Mouse (Mus musculus) midbrain, embryonic 14.5 days (tissue): ENCODE measurements at regions not wholly inside any gene's neighbourhood (a gene's known extent, or its start where the extent isn't known, plus 50 kb on each side); places are given as distances from the start of the nearest gene placed in this dataset.

Source experiments
- ATAC-seq: fragments of 200-750 bp; cut with Nextera tagmentation; 2 replicates; pipeline ENCODE4 v1.8.0; 2017; ENCODE audit warnings: moderate number of reproducible peaks, moderate library complexity; ENCODE audit not compliant: low FRiP score, low TSS enrichment
- DNase-seq: peaks from one replicate; pipeline ENCODE4 v3.0.0-alpha.2; 2015
- H3K27ac ChIP-seq: fragments of 300-500 bp; sonication (generic); replicated peaks from 2 replicates; pipeline ENCODE4 v1.5.1; 2014; ENCODE audit warnings: mild to moderate bottlenecking, low read depth, low read length, moderate library complexity
- H3K27me3 ChIP-seq: fragments of 300-500 bp; sonication (generic); 2 replicates; pipeline ENCODE4 v1.6.1; 2014; ENCODE audit warnings: low read length, control low read depth, mixed read lengths; ENCODE audit not compliant: control insufficient read depth, insufficient read depth
- H3K36me3 ChIP-seq: fragments of 300-500 bp; sonication (generic); 2 replicates; pipeline ENCODE4 v1.6.1; 2014; ENCODE audit warnings: low read length, control low read depth; ENCODE audit not compliant: control insufficient read depth, insufficient read depth
- H3K4me1 ChIP-seq: fragments of 300-500 bp; sonication (generic); 2 replicates; pipeline ENCODE4 v1.6.1; 2014; ENCODE audit warnings: mild to moderate bottlenecking, antibody characterized with exemption, low read length, control low read depth; ENCODE audit not compliant: control insufficient read depth, insufficient read depth
- H3K4me2 ChIP-seq: fragments of 300-500 bp; sonication (generic); 2 replicates; pipeline ENCODE4 v1.6.1; 2014; ENCODE audit warnings: mild to moderate bottlenecking, low read length, moderate library complexity
- H3K4me3 ChIP-seq: fragments of 300-500 bp; sonication (generic); replicated peaks from 2 replicates; pipeline ENCODE4 v1.5.1; 2014; ENCODE audit warnings: low read depth, low read length
- H3K9ac ChIP-seq: fragments of 300-500 bp; sonication (generic); replicated peaks from 2 replicates; pipeline ENCODE4 v1.6.1; 2014; ENCODE audit warnings: mild to moderate bottlenecking, low read length, moderate library complexity
- H3K9me3 ChIP-seq: fragments of 300-500 bp; sonication (generic); 2 replicates; pipeline ENCODE4 v1.6.1; 2016; ENCODE audit warnings: low read length, control low read depth, mixed read lengths; ENCODE audit not compliant: control insufficient read depth
- WGBS: fragments of 180-500 bp; shearing (Covaris S2); extraction: QIAGEN DNeasy Blood & Tissue Kit; methylation state at CpG from one replicate; pipeline ENCODE4 v1.1.7; 2014; 5-methylcytosine and 5-hydroxymethylcytosine counted together

DNA sequence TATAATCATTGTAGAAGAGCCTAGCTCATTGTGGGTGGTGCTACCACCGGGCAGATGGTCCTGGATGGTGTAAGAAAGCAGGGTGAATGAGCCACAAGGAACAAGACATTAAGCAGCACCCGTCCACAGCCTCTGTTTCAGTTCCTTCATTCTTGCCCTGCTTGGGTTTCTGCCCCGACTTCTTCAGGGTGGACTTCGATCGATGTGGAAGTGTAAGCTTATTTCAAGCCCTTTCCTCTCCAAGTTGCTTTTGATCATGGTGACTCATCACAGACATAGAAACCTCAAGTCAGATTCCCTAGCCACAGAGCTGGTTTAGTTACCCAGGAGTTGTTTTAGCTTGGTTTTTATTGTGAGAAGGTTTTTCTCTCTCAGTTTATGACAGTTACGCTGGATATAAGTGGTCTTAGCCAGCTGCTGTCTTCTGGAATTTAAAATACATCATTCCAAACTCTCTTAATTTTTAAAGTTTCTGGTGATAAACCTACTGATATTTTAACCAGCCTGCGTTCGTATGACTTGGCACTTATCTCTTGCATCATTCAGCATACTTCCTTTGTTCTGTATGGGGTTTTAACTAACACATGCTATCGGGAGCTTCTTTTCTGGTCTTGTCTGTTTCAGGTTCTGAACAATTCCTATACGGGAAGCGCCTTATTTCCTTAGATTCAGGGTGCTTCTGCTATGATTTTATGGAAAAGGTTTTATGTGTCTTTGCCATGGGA, 255.6 kb downstream of the Gpat3 start:
- 90% methylated on average over 11 of the region's 11 CpGs for WGBS
- Histone ChIP-seq H3K27me3 (no peaks in the 10 kb centered on the region), H3K4me1 (no peaks in the 10 kb centered on the region), H3K9me3 (no peaks in the 10 kb centered on the region), H3K9ac (no peak overlapping the region), H3K4me3 (no peak overlapping the region), H3K27ac (no peak overlapping the region), H3K4me2 (no peak overlapping the region), H3K36me3 (no peaks in the 10 kb centered on the region)
- DNase-seq (no peak), ATAC-seq (no peak)

DNA sequence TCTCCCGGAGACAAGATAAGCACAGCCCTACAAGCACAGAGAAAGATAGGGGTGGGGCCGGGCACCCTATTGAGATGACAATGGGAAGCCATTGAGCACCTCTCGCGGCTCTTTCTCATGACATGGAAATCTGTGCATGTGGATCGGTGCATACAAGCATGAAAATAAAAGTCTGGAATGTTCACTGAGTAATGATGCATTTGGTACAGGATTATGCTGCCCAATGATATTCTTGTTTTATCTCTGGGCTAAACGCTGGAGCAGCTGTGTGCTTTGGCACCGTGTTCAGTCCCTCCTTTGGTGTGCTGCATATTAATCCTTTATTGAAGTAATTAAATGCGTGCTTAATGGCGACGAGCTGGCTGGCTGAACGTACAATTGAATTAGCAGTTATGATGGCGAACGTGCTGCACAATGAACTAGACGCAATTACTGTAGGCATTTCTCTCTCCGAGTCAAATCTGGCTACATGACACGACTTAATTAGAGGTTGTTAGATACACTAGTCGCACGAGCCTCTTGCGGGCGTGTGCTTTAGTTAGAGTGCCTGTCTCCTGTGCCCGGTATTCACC, 245.6 kb downstream of the Gpat3 start:
- no peak overlapping the region for H3K4me3 ChIP-seq

DNA sequence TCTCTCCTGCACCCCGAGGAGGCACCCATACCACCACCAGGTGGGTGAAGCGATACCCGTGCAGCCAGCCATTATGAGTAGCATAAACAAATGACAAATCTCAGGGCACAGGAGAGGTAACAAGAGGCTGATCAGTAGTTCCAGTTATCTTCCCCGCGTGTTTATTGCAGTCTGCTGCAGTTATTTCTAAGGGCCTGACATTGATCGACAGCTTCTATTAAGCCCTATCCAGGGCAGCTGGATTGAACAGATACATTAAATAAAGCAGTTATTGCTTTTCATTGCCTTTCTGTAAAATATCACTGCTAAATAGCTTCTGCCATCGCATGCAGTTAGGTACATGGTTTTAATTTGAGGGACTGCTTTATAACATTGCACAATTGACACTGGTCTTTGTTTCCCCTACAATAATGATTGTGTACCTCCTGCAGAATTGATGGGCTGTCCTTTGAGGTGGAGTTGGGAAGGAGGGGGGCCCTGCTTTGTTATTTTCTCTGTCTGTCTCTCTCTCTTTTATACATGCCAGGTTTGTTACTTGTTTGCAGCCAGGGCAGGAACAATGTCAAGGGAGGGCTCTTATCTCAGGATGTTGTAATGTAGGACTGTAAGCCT, 245.0 kb downstream of the Gpat3 start:
- Histone ChIP-seq H3K4me2 (peak overlapping the region; percentile 26), H3K4me3 (no peak overlapping the region), H3K36me3 (no peaks in the 10 kb centered on the region), H3K9ac (no peak overlapping the region), H3K27me3 (no peaks in the 10 kb centered on the region), H3K27ac (peak overlapping the region; percentile 71), H3K4me1 (peaks cover 6% of the 10 kb centered on the region), H3K9me3 (no peaks in the 10 kb centered on the region)
- peak; percentile 27 for DNase-seq
- 71% methylated on average over 7 of the region's 7 CpGs for WGBS
- ATAC-seq: no peak; the same call in 1 of the 2 replicates

More for the DNA sequence above, 245.6 kb downstream of the Gpat3 start:
- H3K4me2 ChIP-seq: peak overlapping the region; percentile 26
- H3K36me3 ChIP-seq: no peaks in the 10 kb centered on the region
- H3K9me3 ChIP-seq: no peaks in the 10 kb centered on the region
- ATAC-seq: peak; percentile 72
- no peak overlapping the region for H3K9ac ChIP-seq
- 47% methylated on average over 21 of the region's 21 CpGs for WGBS
- H3K27me3 ChIP-seq: no peaks in the 10 kb centered on the region
- H3K4me1 ChIP-seq: peaks cover 6% of the 10 kb centered on the region
- peak overlapping the region; percentile 71 for H3K27ac ChIP-seq
- DNase-seq: peak; percentile 72

DNA sequence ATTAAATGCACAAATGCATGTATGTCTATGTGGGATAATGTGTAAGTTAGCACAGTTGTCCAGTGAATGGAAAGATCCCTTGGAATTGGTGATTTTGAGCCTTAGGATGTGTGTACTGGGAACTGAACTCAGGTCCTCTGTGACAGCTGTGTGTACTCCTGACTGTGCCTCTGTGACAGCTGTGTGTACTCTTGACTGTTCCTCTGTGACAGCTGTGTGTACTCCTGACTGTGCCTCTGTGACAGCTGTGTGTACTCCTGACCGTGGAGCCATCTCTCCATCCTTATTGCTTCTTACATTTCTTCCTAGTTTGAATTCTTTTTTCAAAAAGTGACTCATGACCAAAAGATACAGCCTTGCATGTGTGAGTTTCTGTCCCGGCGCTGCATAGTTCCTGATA, 239.7 kb downstream of the Gpat3 start:
- H3K9me3 ChIP-seq: no peaks in the 10 kb centered on the region
- H3K27ac ChIP-seq: no peak overlapping the region
- H3K4me2 ChIP-seq: no peak overlapping the region
- ATAC-seq (no peak), DNase-seq (no peak)
- no peaks in the 10 kb centered on the region for H3K27me3 ChIP-seq
- WGBS: 93% methylated on average over 3 of the region's 3 CpGs
- H3K36me3 ChIP-seq: no peaks in the 10 kb centered on the region
- H3K9ac ChIP-seq: no peak overlapping the region
- H3K4me3 ChIP-seq: no peak overlapping the region
- H3K4me1 ChIP-seq: no peaks in the 10 kb centered on the region; the same call in 1 of the 2 replicates

DNA sequence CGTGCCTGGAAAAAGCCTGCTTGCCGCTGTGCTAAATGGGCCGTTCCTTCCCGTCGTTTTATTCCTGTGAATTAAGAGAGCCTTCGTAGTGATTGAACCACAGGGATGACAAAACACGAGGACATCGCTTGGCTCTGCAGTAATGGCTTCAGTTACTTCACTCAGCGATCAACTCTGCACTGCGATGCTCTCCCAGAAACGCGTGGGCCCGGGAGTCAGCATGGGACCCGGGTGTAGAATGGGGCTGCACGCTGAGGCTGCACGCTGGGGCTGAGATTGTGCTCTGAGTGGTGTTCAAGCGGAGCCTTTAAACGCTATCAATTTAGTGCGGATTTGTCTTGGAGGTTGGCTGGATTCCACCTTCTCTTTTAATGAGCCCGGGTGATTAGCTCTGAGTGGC, 237.1 kb downstream of the Gpat3 start:
- no peak overlapping the region for H3K9ac ChIP-seq
- WGBS: 80% methylated on average over 20 of the region's 20 CpGs
- DNase-seq: peak; percentile 17
- H3K9me3 ChIP-seq: no peaks in the 10 kb centered on the region
- no peak for ATAC-seq
- no peak overlapping the region for H3K4me2 ChIP-seq
- H3K36me3 ChIP-seq: no peaks in the 10 kb centered on the region
- H3K27ac ChIP-seq: no peak overlapping the region
- no peak overlapping the region for H3K4me3 ChIP-seq
- no peaks in the 10 kb centered on the region for H3K27me3 ChIP-seq
- no peaks in the 10 kb centered on the region for H3K4me1 ChIP-seq

DNA sequence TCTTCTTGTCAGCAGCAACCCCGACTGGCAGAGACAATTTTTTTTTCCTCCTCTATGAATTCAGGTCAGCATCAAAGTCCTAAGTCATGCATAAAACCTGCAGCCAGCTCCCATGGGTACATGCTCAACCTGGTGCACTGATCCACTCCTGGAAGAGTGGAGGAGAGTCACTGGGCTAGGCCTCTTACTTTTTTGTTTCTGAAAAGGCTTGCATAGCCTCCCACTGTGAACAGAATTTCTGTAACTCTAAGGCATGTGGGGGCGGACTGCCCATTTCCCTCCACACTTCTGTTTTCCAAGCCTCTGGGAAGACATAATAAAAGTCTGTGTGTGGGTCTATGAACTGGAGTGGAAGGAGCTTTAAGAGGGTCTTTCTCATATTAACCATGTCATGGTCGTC, 218.8 kb downstream of the Gpat3 start:
- H3K27me3 ChIP-seq: no peaks in the 10 kb centered on the region
- DNase-seq: no peak
- no peaks in the 10 kb centered on the region for H3K9me3 ChIP-seq
- H3K4me2 ChIP-seq: no peak overlapping the region
- H3K4me3 ChIP-seq: no peak overlapping the region
- 72% methylated on average over 3 of the region's 3 CpGs for WGBS
- H3K27ac ChIP-seq: no peak overlapping the region
- H3K4me1 ChIP-seq: no peaks in the 10 kb centered on the region
- no peak for ATAC-seq
- H3K36me3 ChIP-seq: no peaks in the 10 kb centered on the region
- no peak overlapping the region for H3K9ac ChIP-seq

DNA sequence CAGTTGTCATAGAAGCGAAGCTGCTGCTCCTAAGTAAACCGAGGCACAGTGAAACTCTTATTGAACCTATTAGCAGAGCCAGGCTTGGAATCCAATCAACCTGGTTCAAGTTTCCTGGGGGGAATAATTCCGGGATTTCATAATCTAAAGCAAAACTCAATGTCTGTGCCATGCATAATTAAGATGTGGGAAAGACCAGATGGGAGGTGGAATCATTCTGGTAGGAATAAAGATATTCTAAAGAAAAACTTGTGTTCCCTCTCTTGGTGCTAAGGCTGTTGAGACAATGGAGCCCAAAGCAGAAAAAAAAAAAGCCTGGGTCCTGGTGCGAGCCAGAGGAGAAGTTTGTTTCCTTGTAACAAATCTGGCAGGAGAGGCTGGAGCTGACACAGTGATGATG, 217.7 kb downstream of the Gpat3 start:
- Histone ChIP-seq H3K27me3 (no peaks in the 10 kb centered on the region), H3K9ac (no peak overlapping the region), H3K9me3 (no peaks in the 10 kb centered on the region), H3K4me1 (no peaks in the 10 kb centered on the region), H3K4me3 (no peak overlapping the region), H3K4me2 (no peak overlapping the region), H3K36me3 (no peaks in the 10 kb centered on the region), H3K27ac (no peak overlapping the region)
- no peak for ATAC-seq
- WGBS: 98% methylated on average over 4 of the region's 4 CpGs
- DNase-seq: no peak

DNA sequence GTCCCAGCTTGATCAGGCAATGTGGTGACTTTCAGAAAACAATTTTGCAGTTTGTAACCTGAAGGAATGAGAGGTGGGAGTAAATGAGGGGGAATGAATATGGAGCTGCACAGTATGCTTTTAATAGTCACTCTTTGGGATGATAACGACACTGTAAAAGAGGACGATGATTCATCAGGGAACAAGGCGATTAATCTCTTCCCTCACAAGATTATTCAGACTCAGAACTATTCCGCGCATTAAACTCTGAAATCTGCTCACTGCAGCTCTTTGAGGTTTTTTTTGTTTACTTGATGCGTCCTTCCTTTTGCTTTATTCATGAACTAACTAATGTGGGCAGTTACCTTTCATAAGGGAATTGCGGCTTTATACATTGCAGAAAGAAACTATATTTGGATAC, 206.1 kb downstream of the Gpat3 start:
- Histone ChIP-seq H3K4me3 (no peak overlapping the region), H3K9me3 (no peaks in the 10 kb centered on the region), H3K27me3 (no peaks in the 10 kb centered on the region), H3K27ac (no peak overlapping the region), H3K4me1 (no peaks in the 10 kb centered on the region), H3K4me2 (no peak overlapping the region), H3K36me3 (no peaks in the 10 kb centered on the region), H3K9ac (no peak overlapping the region)
- DNase-seq (peak; percentile 4), ATAC-seq (no peak)
- WGBS: 81% methylated on average over 7 of the region's 7 CpGs

DNA sequence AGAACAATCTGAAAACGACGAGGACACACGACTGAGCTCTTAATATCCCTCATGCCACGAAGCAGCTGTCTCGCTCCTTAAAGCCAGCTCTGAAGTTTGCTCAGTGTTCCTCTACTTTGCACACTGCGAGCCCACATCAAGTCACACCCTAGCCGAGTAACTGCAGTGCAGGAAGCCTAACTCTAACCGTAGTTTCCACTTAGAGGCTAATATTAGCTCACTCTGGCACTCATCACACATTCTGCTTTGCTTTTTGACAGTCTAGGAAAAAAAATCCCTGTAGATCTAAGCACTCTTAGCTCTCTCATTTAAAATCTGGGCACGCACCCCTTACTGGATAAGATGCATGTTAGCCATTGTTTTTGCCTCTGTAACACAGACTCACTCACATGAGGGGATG, 195.0 kb downstream of the Gpat3 start:
- Histone ChIP-seq H3K4me3 (no peak overlapping the region), H3K4me1 (no peaks in the 10 kb centered on the region), H3K4me2 (no peak overlapping the region), H3K9me3 (no peaks in the 10 kb centered on the region), H3K27me3 (no peaks in the 10 kb centered on the region), H3K9ac (no peak overlapping the region), H3K36me3 (no peaks in the 10 kb centered on the region), H3K27ac (no peak overlapping the region)
- 86% methylated on average over 9 of the region's 9 CpGs for WGBS
- no peak for DNase-seq
- no peak for ATAC-seq
